Mouse (Mus musculus) MEL (cell line): ENCODE measurements at regions not wholly inside any gene's neighbourhood (a gene's known extent, or its start where the extent isn't known, plus 50 kb on each side); places are given as distances from the start of the nearest gene placed in this dataset.

ENCODE experiments used
- DNase-seq: peaks from one replicate; pipeline ENCODE4 v3.0.0; 2011; ENCODE audit warnings: low read depth, low spot score
- H3K27ac ChIP-seq: 2 replicates; pipeline ENCODE4 v1.5.1; 2012; ENCODE audit warnings: low read depth, mild to moderate bottlenecking, control low read depth, low read length, moderate library complexity; ENCODE audit not compliant: control insufficient read depth
- H3K27me3 ChIP-seq, 2 experiments: fragments of 150-350 bp in 1 of 2; sonication (generic) in 1 of 2; 2 replicates each; pipeline ENCODE4 v1.6.1; 2012; ENCODE audit warnings: low read length in 2 of 2, mild to moderate bottlenecking in 2 of 2, improper control_type of control experiment in 1 of 2, moderate library complexity in 1 of 2; ENCODE audit not compliant: insufficient read depth in 2 of 2, control insufficient read depth in 1 of 2
- H3K36me3 ChIP-seq, 2 experiments: 2 replicates each; pipeline ENCODE4 v1.6.1; 2012 to 2014; ENCODE audit warnings: low read length in 2 of 2, improper control_type of control experiment in 1 of 2, inconsistent platforms in 1 of 2, mild to moderate bottlenecking in 1 of 2; ENCODE audit not compliant: insufficient read depth in 2 of 2, control insufficient read depth in 1 of 2
- H3K4me1 ChIP-seq, 2 experiments: fragments of 150-350 bp in 1 of 2; sonication (generic) in 1 of 2; 2 replicates each; pipeline ENCODE4 v1.6.1; 2012; ENCODE audit warnings: low read length in 2 of 2, improper control_type of control experiment in 1 of 2, mild to moderate bottlenecking in 1 of 2; ENCODE audit not compliant: insufficient read depth in 2 of 2, control insufficient read depth in 1 of 2
- H3K4me3 ChIP-seq, 2 experiments: fragments of 150-350 bp in 1 of 2; sonication (generic) in 1 of 2; 2 replicates each; pipeline ENCODE4 v1.5.1; 2012; ENCODE audit warnings: low read depth in 2 of 2, low read length in 2 of 2, mild to moderate bottlenecking in 2 of 2, moderate library complexity in 2 of 2, control low read depth in 1 of 2, improper control_type of control experiment in 1 of 2; ENCODE audit not compliant: control insufficient read depth in 1 of 2, insufficient read depth in 1 of 2
- H3K79me2 ChIP-seq: 2 replicates; pipeline ENCODE4 v1.6.1; 2012; ENCODE audit warnings: mild to moderate bottlenecking, low read length, moderate library complexity; ENCODE audit not compliant: control insufficient read depth, poor library complexity, insufficient read depth
- H3K9ac ChIP-seq: 2 replicates; pipeline ENCODE4 v1.6.1; 2012; ENCODE audit warnings: low read depth, mild to moderate bottlenecking, control low read depth, low read length, moderate library complexity; ENCODE audit not compliant: control insufficient read depth, poor library complexity, severe bottlenecking
- H3K9me3 ChIP-seq: fragments of 150-350 bp; sonication (generic); replicated peaks from 2 replicates; pipeline ENCODE4 v1.6.1; 2012; ENCODE audit warnings: mild to moderate bottlenecking, low read length, improper control_type of control experiment, moderate library complexity; ENCODE audit not compliant: insufficient read depth
- CHD2 ChIP-seq: IDR thresholded peaks from 2 replicates; pipeline ENCODE4 v1.6.1; 2011; ENCODE audit warnings: low read length, improper control_type of control experiment
- CTCF ChIP-seq, 3 experiments: IDR thresholded peaks in 2 of 3; conservative IDR thresholded peaks in 1 of 3; 2 replicates each; pipeline ENCODE4 v1.5.1; 2011 to 2012; ENCODE audit warnings: low read length in 3 of 3, low read depth in 2 of 3, mild to moderate bottlenecking in 2 of 3, improper control_type of control experiment in 1 of 3, inconsistent platforms in 1 of 3, mixed read lengths in 1 of 3, moderate library complexity in 1 of 3; ENCODE audit not compliant: control insufficient read depth in 1 of 3, insufficient read depth in 1 of 3, poor library complexity in 1 of 3, severe bottlenecking in 1 of 3
- ETS1 ChIP-seq: IDR thresholded peaks from 2 replicates; pipeline ENCODE4 v1.6.1; 2012; ENCODE audit warnings: low read depth, mild to moderate bottlenecking, inconsistent platforms, low read length, improper control_type of control experiment, moderate library complexity
- GATA1 ChIP-seq: IDR thresholded peaks from 2 replicates; pipeline ENCODE4 v1.6.1; 2011; ENCODE audit warnings: low read depth, low read length, improper control_type of control experiment
- HCFC1 ChIP-seq: IDR thresholded peaks from 2 replicates; pipeline ENCODE4 v1.6.1; 2012; ENCODE audit warnings: low read depth, mild to moderate bottlenecking, inconsistent platforms, low read length, improper control_type of control experiment, moderate library complexity
- JUND ChIP-seq: IDR thresholded peaks from 2 replicates; pipeline ENCODE4 v1.6.1; 2011; ENCODE audit warnings: low read depth, mild to moderate bottlenecking, improper control_type of control experiment, low read length
- MAFK ChIP-seq: IDR thresholded peaks from 2 replicates; pipeline ENCODE4 v1.6.1; 2011; ENCODE audit warnings: low read depth, mild to moderate bottlenecking, low read length, improper control_type of control experiment, borderline replicate concordance
- MEF2A ChIP-seq: IDR thresholded peaks from 2 replicates; pipeline ENCODE4 v1.6.1; 2014; ENCODE audit warnings: low read depth, mild to moderate bottlenecking, inconsistent platforms, low read length, improper control_type of control experiment; ENCODE audit not compliant: poor library complexity, insufficient replicate concordance, severe bottlenecking; ENCODE audit errors: extremely low read depth
- MXI1 ChIP-seq: IDR thresholded peaks from 2 replicates; pipeline ENCODE4 v1.6.1; 2011; ENCODE audit warnings: mild to moderate bottlenecking, low read depth, low read length, improper control_type of control experiment
- NRF1 ChIP-seq: IDR thresholded peaks from 2 replicates; pipeline ENCODE4 v1.6.1; 2014; ENCODE audit warnings: low read depth, mild to moderate bottlenecking, inconsistent platforms, low read length, improper control_type of control experiment, moderate library complexity; ENCODE audit not compliant: poor library complexity, insufficient read depth, severe bottlenecking
- POLR2A ChIP-seq, 2 experiments: IDR thresholded peaks; 2 replicates each; pipeline ENCODE4 v1.6.1; 2011 to 2012; ENCODE audit warnings: low read length in 2 of 2, mild to moderate bottlenecking in 2 of 2, control low read depth in 1 of 2, improper control_type of control experiment in 1 of 2, low read depth in 1 of 2, moderate library complexity in 1 of 2; ENCODE audit not compliant: control insufficient read depth in 1 of 2, insufficient read depth in 1 of 2, poor library complexity in 1 of 2
- POLR2AphosphoS5 ChIP-seq: IDR thresholded peaks from 2 replicates; pipeline ENCODE4 v1.6.1; 2012; ENCODE audit warnings: low read depth, borderline replicate concordance, mild to moderate bottlenecking, inconsistent platforms, low read length, moderate library complexity, mixed read lengths
- SMC3 ChIP-seq: IDR thresholded peaks from 2 replicates; pipeline ENCODE4 v1.6.1; 2011; ENCODE audit warnings: low read depth, low read length, improper control_type of control experiment
- TBP ChIP-seq: IDR thresholded peaks from 2 replicates; pipeline ENCODE4 v1.8.0; 2011; ENCODE audit warnings: low read depth, low read length, improper control_type of control experiment
- TCF12 ChIP-seq: IDR thresholded peaks from 2 replicates; pipeline ENCODE4 v1.6.1; 2014; ENCODE audit warnings: low read depth, mild to moderate bottlenecking, inconsistent platforms, low read length, improper control_type of control experiment, moderate library complexity
- USF1 ChIP-seq: IDR thresholded peaks from 2 replicates; pipeline ENCODE4 v1.6.1; 2014; ENCODE audit warnings: low read depth, mild to moderate bottlenecking, inconsistent platforms, low read length, improper control_type of control experiment, moderate library complexity
- ZKSCAN1 ChIP-seq: IDR thresholded peaks from 2 replicates; pipeline ENCODE4 v1.6.1; 2012; ENCODE audit warnings: low read depth, mild to moderate bottlenecking, inconsistent platforms, low read length, improper control_type of control experiment, moderate library complexity
- ZMIZ1 ChIP-seq: IDR thresholded peaks from 2 replicates; pipeline ENCODE4 v1.6.1; 2012; ENCODE audit warnings: low read depth, mild to moderate bottlenecking, inconsistent platforms, low read length, improper control_type of control experiment, moderate library complexity

GRCm38 (mm10) chr9:61781469-61781868 is 132.9 kb downstream of the Rplp1 start:
- Histone ChIP-seq H3K27me3 (peaks cover 2 to 7% of the 10 kb centered on the region in 2 experiments), H3K36me3 (no peaks in the 10 kb centered on the region), H3K27ac (no peak overlapping the region), H3K9me3 (no peaks in the 10 kb centered on the region), H3K4me3 (no peak overlapping the region), H3K4me1 (no peaks in the 10 kb centered on the region), H3K79me2 (no peaks in the 10 kb centered on the region), H3K9ac (no peak overlapping the region)
- DNase-seq: no peak
- TF ChIP-seq ZKSCAN1 (no peak), CTCF (IDR thresholded peaks at IDR 0.05 in 2 of 3, conservative IDR thresholded peaks at IDR 0.05 in 1 of 3; ENCODE audit: control insufficient read depth in 1 of 3, insufficient read depth in 1 of 3, low read depth in 2 of 3, low read length in 3 of 3, poor library complexity in 1 of 3, severe bottlenecking in 1 of 3) (no peak), ZMIZ1 (no peak), JUND (no peak), MXI1 (no peak), TBP (no peak), ETS1 (no peak), USF1 (no peak), POLR2AphosphoS5 (no peak), TCF12 (no peak)

GRCm38 (mm10) chr9:61780186-61780939 is 134.0 kb downstream of the Rplp1 start:
- no peaks in the 10 kb centered on the region; a peak in 3 of 4 replicates for H3K27me3 ChIP-seq

GRCm38 (mm10) chr9:61779165-61779564 is 135.2 kb downstream of the Rplp1 start:
- H3K27me3 ChIP-seq: no peaks in the 10 kb centered on the region; a peak in 2 of 4 replicates
- TF ChIP-seq MAFK (no peak), JUND (no peak), MEF2A (no peak), ZKSCAN1 (no peak), POLR2A (IDR thresholded peaks at IDR 0.05; ENCODE audit: control insufficient read depth in 1 of 2, insufficient read depth in 1 of 2, low read depth in 1 of 2, low read length in 2 of 2, poor library complexity in 1 of 2) (no peak), SMC3 (no peak), CHD2 (no peak), MXI1 (no peak), TCF12 (no peak), GATA1 (no peak), NRF1 (no peak)
- no peak overlapping the region for H3K27ac ChIP-seq
- H3K9ac ChIP-seq: no peak overlapping the region
- no peak for DNase-seq
- no peak overlapping the region for H3K4me3 ChIP-seq
- no peaks in the 10 kb centered on the region for H3K36me3 ChIP-seq
- H3K9me3 ChIP-seq: no peaks in the 10 kb centered on the region
- H3K4me1 ChIP-seq: no peaks in the 10 kb centered on the region
- H3K79me2 ChIP-seq: no peaks in the 10 kb centered on the region

More at GRCm38 (mm10) chr9:61780186-61780939, 134.0 kb downstream of the Rplp1 start:
- no peaks in the 10 kb centered on the region for H3K79me2 ChIP-seq
- no peaks in the 10 kb centered on the region for H3K36me3 ChIP-seq
- no peaks in the 10 kb centered on the region for H3K9me3 ChIP-seq
- no peak overlapping the region for H3K27ac ChIP-seq
- no peak for TF ChIP-seq HCFC1
- no peak for TF ChIP-seq TCF12
- no peak for DNase-seq
- H3K4me1 ChIP-seq: no peaks in the 10 kb centered on the region
- no peak overlapping the region for H3K9ac ChIP-seq
- no peak overlapping the region for H3K4me3 ChIP-seq
